Mouse (Mus musculus) forebrain, postnatal 0 days (tissue): ENCODE measurements at regions not wholly inside any gene's neighbourhood (a gene's known extent, or its start where the extent isn't known, plus 50 kb on each side); places are given as distances from the start of the nearest gene placed in this dataset.

Experiments
- ATAC-seq: fragments of 200-750 bp; cut with Nextera tagmentation; 2 replicates; pipeline ENCODE4 v1.8.0; 2017; ENCODE audit warnings: mild to moderate bottlenecking, moderate library complexity
- DNase-seq: peaks from one replicate; pipeline ENCODE4 v3.0.0-alpha.2; 2015
- H3K27ac ChIP-seq: fragments of 300-500 bp; sonication (generic); 2 replicates; pipeline ENCODE4 v1.5.1; 2014; ENCODE audit warnings: low read depth, mild to moderate bottlenecking, antibody characterized with exemption, low read length, moderate library complexity, mixed read lengths
- H3K27me3 ChIP-seq: fragments of 300-500 bp; sonication (generic); 2 replicates; pipeline ENCODE4 v1.6.1; 2014; ENCODE audit warnings: mild to moderate bottlenecking, low read length, mixed read lengths; ENCODE audit not compliant: insufficient read depth
- H3K36me3 ChIP-seq: fragments of 300-500 bp; sonication (generic); 2 replicates; pipeline ENCODE4 v1.6.1; 2014; ENCODE audit warnings: mild to moderate bottlenecking, moderate library complexity; ENCODE audit not compliant: insufficient read depth
- H3K4me1 ChIP-seq: fragments of 300-500 bp; sonication (generic); 2 replicates; pipeline ENCODE4 v1.6.1; 2014; ENCODE audit warnings: antibody characterized with exemption; ENCODE audit not compliant: insufficient read depth
- H3K4me2 ChIP-seq: fragments of 300-500 bp; sonication (generic); 2 replicates; pipeline ENCODE4 v1.6.1; 2014; ENCODE audit warnings: low read depth, mild to moderate bottlenecking, moderate library complexity
- H3K4me3 ChIP-seq: fragments of 300-500 bp; sonication (generic); 2 replicates; pipeline ENCODE4 v1.5.1; 2014; ENCODE audit warnings: low read depth, low read length, mixed read lengths
- H3K9ac ChIP-seq: fragments of 300-500 bp; sonication (generic); 2 replicates; pipeline ENCODE4 v1.6.1; 2014; ENCODE audit warnings: mild to moderate bottlenecking
- H3K9me3 ChIP-seq: fragments of 300-500 bp; sonication (generic); 2 replicates; pipeline ENCODE4 v1.6.1; 2016; ENCODE audit warnings: low read length
- CTCF ChIP-seq: sonication (generic); IDR thresholded peaks from 2 replicates; pipeline ENCODE4 v1.5.1; 2016; ENCODE audit warnings: antibody characterized with exemption, control low read depth, low read depth
- WGBS: fragments of 180-500 bp; shearing (Covaris S2); extraction: QIAGEN DNeasy Blood & Tissue Kit; methylation state at CpG from one replicate; pipeline ENCODE4 v1.1.7; 2014; 5-methylcytosine and 5-hydroxymethylcytosine counted together

DNA sequence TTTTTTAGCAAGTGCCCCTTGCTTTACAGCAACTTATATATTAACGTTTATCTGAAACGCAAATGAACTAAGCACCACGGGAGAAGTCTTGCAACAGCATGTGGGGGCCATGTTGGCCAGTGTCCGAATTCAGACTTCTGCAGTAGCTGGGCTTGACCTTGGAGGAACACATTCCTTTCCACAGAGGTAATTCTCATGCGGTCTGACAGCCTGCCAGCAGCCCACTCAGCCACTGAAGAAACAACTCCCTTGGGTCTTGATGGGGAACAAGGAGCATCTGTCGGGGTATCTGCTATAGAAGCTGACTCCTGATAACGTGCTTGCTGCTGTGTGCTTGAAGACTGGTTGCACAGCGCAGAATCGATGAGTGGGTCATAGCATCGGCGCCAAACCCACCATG lies 1168.7 kb downstream of the 4930447A16Rik start:
- H3K4me3 ChIP-seq, result no peak overlapping the region
- no peaks in the 10 kb centered on the region for H3K4me1 ChIP-seq
- ATAC-seq (no peak), DNase-seq (no peak)
- H3K9me3 ChIP-seq, result no peaks in the 10 kb centered on the region
- H3K9ac ChIP-seq, result no peak overlapping the region
- no peak for TF ChIP-seq CTCF
- no peak overlapping the region for H3K27ac ChIP-seq
- WGBS, result 88% methylated on average over 11 of the region's 11 CpGs
- H3K27me3 ChIP-seq, result no peaks in the 10 kb centered on the region
- no peak overlapping the region for H3K4me2 ChIP-seq
- H3K36me3 ChIP-seq, result no peaks in the 10 kb centered on the region

DNA sequence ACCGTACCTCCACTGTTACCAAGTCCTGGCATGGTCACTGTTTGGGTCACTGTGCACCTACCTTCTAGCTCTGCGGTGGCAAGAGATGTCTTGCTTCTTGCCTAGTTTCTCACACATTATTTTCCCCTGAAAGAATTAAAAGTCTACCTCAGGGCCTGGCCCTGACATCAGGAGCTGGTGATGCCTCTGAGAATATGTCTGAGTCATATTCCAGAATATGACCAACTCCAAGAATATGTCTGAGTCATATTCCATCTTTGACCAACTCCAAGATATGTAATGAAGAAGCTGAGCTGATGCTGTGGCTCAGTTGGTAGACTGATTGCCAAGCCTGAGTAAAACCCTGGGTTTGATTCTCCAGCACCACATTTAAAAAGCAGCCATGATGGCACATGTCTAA lies 1169.4 kb downstream of the 4930447A16Rik start:
- Histone ChIP-seq H3K27me3 (no peaks in the 10 kb centered on the region), H3K4me1 (no peaks in the 10 kb centered on the region), H3K4me2 (no peak overlapping the region), H3K9ac (no peak overlapping the region), H3K4me3 (no peak overlapping the region), H3K9me3 (no peaks in the 10 kb centered on the region), H3K27ac (no peak overlapping the region), H3K36me3 (no peaks in the 10 kb centered on the region)
- 92% methylated on average over 2 of the region's 2 CpGs for WGBS
- no peak for TF ChIP-seq CTCF
- DNase-seq, result no peak
- ATAC-seq, result no peak

DNA sequence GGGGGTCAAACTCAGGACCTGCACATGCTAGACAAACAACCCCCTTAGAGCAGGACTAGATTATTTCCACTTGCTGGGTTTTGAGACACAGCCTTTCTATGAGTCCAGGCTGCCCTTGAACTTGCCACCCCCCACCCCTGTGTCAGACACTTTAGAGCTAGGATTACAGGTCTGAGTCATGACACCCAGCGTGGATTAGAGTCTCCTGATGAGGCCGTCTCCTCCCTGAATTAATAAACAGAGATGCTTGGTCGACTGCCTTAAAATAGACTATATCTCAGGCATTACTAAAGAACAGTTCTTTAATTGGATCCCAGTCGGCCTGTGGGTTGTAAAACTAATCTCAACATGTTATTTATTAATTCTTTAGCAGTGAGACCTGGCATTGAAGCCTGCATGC lies 1170.5 kb downstream of the 4930447A16Rik start:
- ATAC-seq, result no peak

DNA sequence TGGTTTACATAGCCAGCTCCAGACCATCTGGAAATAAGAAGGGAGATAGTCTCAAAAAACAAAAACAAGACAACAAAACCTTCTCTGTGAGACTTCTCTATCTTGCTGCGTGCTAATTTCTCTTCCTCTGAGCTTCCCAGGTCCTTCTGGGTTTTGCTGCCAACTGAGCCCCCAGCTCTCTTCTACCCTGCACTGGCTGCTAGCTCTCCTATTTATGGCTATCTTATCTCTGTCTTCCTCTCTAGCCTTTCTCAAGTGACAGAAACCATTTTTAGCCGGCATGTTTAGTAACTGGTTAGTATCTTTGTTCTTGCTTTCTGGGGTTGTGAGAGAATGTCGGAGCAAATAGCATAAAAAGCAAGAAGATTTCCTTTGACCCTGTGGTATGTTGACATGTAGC lies 1172.1 kb downstream of the 4930447A16Rik start:
- Histone ChIP-seq H3K27ac (no peak overlapping the region), H3K9ac (no peak overlapping the region), H3K27me3 (no peaks in the 10 kb centered on the region), H3K36me3 (no peaks in the 10 kb centered on the region), H3K9me3 (no peaks in the 10 kb centered on the region), H3K4me2 (no peak overlapping the region), H3K4me1 (no peaks in the 10 kb centered on the region), H3K4me3 (no peak overlapping the region)
- WGBS, result 92% methylated on average over 3 of the region's 3 CpGs
- DNase-seq (no peak), ATAC-seq (no peak)
- TF ChIP-seq CTCF, result no peak

More for the DNA sequence above, 1170.5 kb downstream of the 4930447A16Rik start:
- no peak for TF ChIP-seq CTCF
- no peak for DNase-seq
- H3K36me3 ChIP-seq, result no peaks in the 10 kb centered on the region
- no peak overlapping the region for H3K9ac ChIP-seq
- WGBS, result 48% methylated on average over 4 of the region's 4 CpGs
- H3K9me3 ChIP-seq, result no peaks in the 10 kb centered on the region
- no peaks in the 10 kb centered on the region for H3K27me3 ChIP-seq
- H3K4me2 ChIP-seq, result no peak overlapping the region
- H3K4me3 ChIP-seq, result no peak overlapping the region
- H3K27ac ChIP-seq, result no peak overlapping the region
- no peaks in the 10 kb centered on the region for H3K4me1 ChIP-seq

DNA sequence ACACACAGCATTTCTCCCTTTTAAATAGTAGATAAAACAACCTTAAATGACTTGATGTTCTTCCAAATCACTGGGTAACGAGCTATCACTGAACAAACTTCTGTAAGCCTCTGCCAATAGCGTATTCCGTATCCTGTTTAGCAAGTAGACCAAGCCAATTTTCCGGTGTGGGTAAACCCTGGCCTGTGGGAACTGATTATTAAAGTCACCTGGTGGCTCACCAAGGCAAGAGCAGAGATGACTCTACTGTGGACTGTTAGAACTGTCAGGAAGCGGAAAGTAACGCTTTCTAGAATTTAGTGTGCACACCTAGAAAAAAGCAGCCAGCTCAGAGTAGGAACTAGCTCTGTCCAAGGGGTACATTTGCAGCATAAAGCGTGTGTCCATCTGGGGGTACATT lies 1176.1 kb downstream of the 4930447A16Rik start:
- no peaks in the 10 kb centered on the region for H3K27me3 ChIP-seq
- ATAC-seq, result no peak
- no peak for DNase-seq
- no peak overlapping the region for H3K27ac ChIP-seq
- H3K9ac ChIP-seq, result no peak overlapping the region
- no peaks in the 10 kb centered on the region for H3K36me3 ChIP-seq
- TF ChIP-seq CTCF, result no peak
- 77% methylated on average over 7 of the region's 7 CpGs for WGBS
- no peak overlapping the region for H3K4me3 ChIP-seq
- no peaks in the 10 kb centered on the region for H3K4me1 ChIP-seq
- no peak overlapping the region for H3K4me2 ChIP-seq
- H3K9me3 ChIP-seq, result no peaks in the 10 kb centered on the region

DNA sequence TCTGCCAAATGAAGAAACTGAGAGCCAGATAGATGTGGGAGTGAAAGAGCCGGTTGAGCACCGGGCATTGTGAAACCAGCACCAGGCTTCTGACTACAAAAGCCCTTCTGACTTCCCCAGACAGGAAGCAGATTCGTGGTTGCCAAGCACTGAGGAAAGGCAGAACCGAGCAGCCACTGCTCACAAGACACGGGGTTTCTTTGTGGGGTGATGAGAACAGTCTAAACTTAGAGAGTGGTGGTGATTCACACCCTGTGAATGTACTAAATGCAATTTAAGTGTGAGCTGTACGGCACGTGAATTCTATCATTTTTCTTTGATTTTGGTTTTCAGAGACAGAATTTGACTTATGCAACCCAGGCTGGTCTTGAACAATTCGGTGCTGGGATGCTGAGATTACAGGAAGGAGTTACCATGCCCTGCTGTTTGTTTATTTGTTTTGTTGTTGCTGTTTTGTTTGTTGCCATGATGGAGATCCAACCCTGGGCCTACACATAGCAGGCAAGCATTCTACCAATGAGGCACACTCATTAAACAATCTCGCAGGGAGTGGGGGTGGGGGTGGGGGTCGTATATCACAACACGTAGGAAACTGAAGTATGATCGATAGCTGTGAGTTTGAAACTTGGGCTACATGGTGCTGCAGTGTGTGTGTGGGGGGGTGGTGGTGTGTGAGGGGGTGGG lies 1177.0 kb downstream of the 4930447A16Rik start:
- H3K27ac ChIP-seq, result peak overlapping the region; percentile 21; the same call in 1 of the 2 replicates

DNA sequence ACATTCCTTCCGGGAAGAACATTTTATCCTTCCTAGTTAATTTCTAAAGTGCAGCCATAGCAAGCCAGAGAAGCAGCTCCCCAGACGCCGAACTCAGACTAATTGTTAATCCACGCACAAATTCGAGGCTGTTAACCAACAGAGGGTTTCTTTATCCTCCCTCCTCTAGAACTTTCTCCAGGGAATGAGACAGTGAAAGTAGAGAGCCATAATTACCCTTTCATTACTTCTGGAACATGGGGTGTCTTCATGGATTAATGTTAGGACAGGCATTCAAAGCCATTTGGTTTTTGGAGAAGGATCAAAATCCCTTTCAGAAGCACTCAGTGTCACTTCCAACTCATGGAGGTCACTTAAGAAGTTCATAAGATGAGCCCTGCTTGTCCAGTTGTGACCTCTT lies 1178.6 kb downstream of the 4930447A16Rik start:
- DNase-seq (no peak), ATAC-seq (no peak)
- H3K9ac ChIP-seq, result no peak overlapping the region
- no peaks in the 10 kb centered on the region for H3K4me1 ChIP-seq
- no peak overlapping the region for H3K4me2 ChIP-seq
- WGBS, result 43% methylated on average over 5 of the region's 5 CpGs
- H3K9me3 ChIP-seq, result no peaks in the 10 kb centered on the region
- no peaks in the 10 kb centered on the region for H3K27me3 ChIP-seq
- no peak overlapping the region for H3K4me3 ChIP-seq
- no peaks in the 10 kb centered on the region for H3K36me3 ChIP-seq
- no peak overlapping the region for H3K27ac ChIP-seq
- no peak for TF ChIP-seq CTCF

More for the DNA sequence above, 1177.0 kb downstream of the 4930447A16Rik start:
- H3K4me1 ChIP-seq, result no peaks in the 10 kb centered on the region
- H3K9me3 ChIP-seq, result no peaks in the 10 kb centered on the region
- no peak overlapping the region for H3K4me2 ChIP-seq
- H3K4me3 ChIP-seq, result no peak overlapping the region
- 68% methylated on average over 12 of the region's 12 CpGs for WGBS
- ATAC-seq (peak; percentile 82), DNase-seq (peak; percentile 47)
- no peaks in the 10 kb centered on the region for H3K27me3 ChIP-seq
- no peak for TF ChIP-seq CTCF
- no peak overlapping the region for H3K9ac ChIP-seq
- no peaks in the 10 kb centered on the region for H3K36me3 ChIP-seq

DNA sequence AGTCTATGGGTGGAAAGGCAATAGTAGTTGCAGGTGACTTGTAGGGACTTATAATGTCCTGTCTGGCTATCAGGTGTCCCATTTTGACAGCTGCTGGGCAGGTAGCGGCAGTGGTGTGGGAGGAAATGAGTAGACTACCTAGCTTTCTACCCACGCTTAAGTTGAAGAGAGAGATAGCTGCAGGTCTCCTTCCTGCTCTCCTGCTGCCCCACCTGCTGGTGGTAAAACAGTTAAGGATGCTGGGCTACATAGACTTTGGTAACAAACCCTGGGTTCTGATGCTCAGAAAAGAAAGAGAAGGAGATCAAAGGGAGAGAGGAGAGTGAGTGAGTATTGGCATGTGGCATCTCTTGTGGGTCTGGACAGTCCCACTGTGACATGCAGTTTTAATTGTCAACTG lies 1182.0 kb downstream of the 4930447A16Rik start:
- no peak overlapping the region for H3K27ac ChIP-seq
- H3K9me3 ChIP-seq, result no peaks in the 10 kb centered on the region
- DNase-seq (no peak), ATAC-seq (no peak)
- no peaks in the 10 kb centered on the region for H3K4me1 ChIP-seq
- peak; percentile 31; the same call in 1 of the 2 replicates for TF ChIP-seq CTCF
- H3K36me3 ChIP-seq, result no peaks in the 10 kb centered on the region
- H3K4me2 ChIP-seq, result no peak overlapping the region
- H3K27me3 ChIP-seq, result no peaks in the 10 kb centered on the region
- WGBS, result 68% methylated on average over 2 of the region's 2 CpGs
- H3K9ac ChIP-seq, result no peak overlapping the region
- H3K4me3 ChIP-seq, result no peak overlapping the region
